Mouse (Mus musculus) thymus, adult 2 months (tissue): ENCODE data around the gene Dstn. TPM values are rescaled to one million over a fixed set of nuclear protein-coding genes. Genes with fewer than 3 reads are reported as not detected.

Experiments used
- DNase-seq: peaks from one replicate; pipeline ENCODE4 v3.0.0; 2021
- H3K27ac ChIP-seq: fragments of 200-500 bp; 2 replicates; pipeline ENCODE4 v1.5.1; 2012; ENCODE audit warnings: low read length, control low read depth; ENCODE audit not compliant: control insufficient read depth, insufficient read depth
- H3K27me3 ChIP-seq: fragments of 200-500 bp; 2 replicates; pipeline ENCODE4 v1.6.1; 2012; ENCODE audit warnings: mild to moderate bottlenecking, low read length, moderate library complexity, mixed read lengths; ENCODE audit not compliant: control insufficient read depth, insufficient read depth
- H3K36me3 ChIP-seq: fragments of 200-500 bp; 2 replicates; pipeline ENCODE4 v1.6.1; 2012; ENCODE audit warnings: mild to moderate bottlenecking, low read length, moderate library complexity; ENCODE audit not compliant: control insufficient read depth, insufficient read depth
- H3K4me1 ChIP-seq: fragments of 200-500 bp; replicated peaks from 2 replicates; pipeline ENCODE4 v1.6.1; 2012; ENCODE audit warnings: low read length; ENCODE audit not compliant: control insufficient read depth, insufficient read depth
- H3K4me3 ChIP-seq: fragments of 200-500 bp; 2 replicates; pipeline ENCODE4 v1.5.1; 2012; ENCODE audit warnings: mild to moderate bottlenecking, low read length, control low read depth, moderate library complexity; ENCODE audit not compliant: control insufficient read depth, insufficient read depth
- CTCF ChIP-seq: fragments of 200-500 bp; IDR thresholded peaks from 2 replicates; pipeline ENCODE4 v1.5.1; 2012; ENCODE audit warnings: mild to moderate bottlenecking, control low read depth, low read length, moderate library complexity, borderline replicate concordance; ENCODE audit not compliant: control insufficient read depth, poor library complexity, insufficient read depth; ENCODE audit errors: extremely low read depth
- POLR2A ChIP-seq: fragments of 200-500 bp; IDR thresholded peaks from 2 replicates; pipeline ENCODE4 v1.6.1; 2012; ENCODE audit warnings: mild to moderate bottlenecking, low read length, control low read depth, moderate library complexity; ENCODE audit not compliant: control insufficient read depth, poor library complexity, insufficient read depth; ENCODE audit errors: extremely low read depth
- WGBS: fragments of 180-500 bp; shearing (Covaris S2); methylation state at CpG from one replicate; pipeline ENCODE4 v1.1.7; 2018; 5-methylcytosine and 5-hydroxymethylcytosine counted together
- polyA plus RNA-seq: library from polyadenylated mRNA; depleted of rRNA; stranded (reverse); fragments of >200 nt; gene quantifications from 2 replicates; pipeline ENCODE4 v1.2.3, GENCODE M21; 2012

Dstn gene
- polyA plus RNA-seq, 1 experiment: 15.6 TPM

DNA sequence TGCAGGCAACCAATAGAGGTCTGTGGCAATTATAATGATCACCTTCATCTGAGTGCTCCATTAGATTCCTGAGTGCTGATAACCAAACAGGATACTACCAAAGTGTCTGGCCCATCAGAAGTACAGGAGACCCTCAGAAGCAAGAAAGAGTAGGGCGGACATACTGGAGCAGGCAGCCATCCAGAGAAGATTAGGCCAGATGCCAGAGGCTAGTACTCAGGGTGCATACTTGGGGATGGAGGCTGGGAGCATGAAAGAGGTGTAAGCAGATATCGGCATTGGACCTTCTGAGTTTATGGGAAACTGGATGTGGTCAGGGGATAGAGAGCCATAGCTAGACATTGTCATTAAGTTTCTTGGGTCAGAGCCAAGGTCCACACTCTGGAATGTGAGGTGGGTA, 55.7 kb downstream of the Dstn start:
- WGBS: 98% methylated on average over 2 of the region's 2 CpGs
- no peak overlapping the region for H3K27ac ChIP-seq
- DNase-seq: no peak
- no peak for TF ChIP-seq CTCF
- no peak for TF ChIP-seq POLR2A
- no peaks in the 10 kb centered on the region; the same call in 1 of the 2 replicates for H3K4me1 ChIP-seq
- no peaks in the 10 kb centered on the region for H3K27me3 ChIP-seq
- no peak overlapping the region for H3K4me3 ChIP-seq
- peaks cover 6% of the 10 kb centered on the region; the same call in 1 of the 2 replicates for H3K36me3 ChIP-seq

- no peak overlapping the region for H3K27ac ChIP-seq
- H3K27me3 ChIP-seq: no peaks in the 10 kb centered on the region
- no peaks in the 10 kb centered on the region; the same call in 1 of the 2 replicates for H3K4me1 ChIP-seq
- WGBS: 95% methylated on average over 2 of the region's 2 CpGs
- no peak overlapping the region for H3K4me3 ChIP-seq
- no peak for TF ChIP-seq POLR2A
- TF ChIP-seq CTCF: no peak
- DNase-seq: no peak
- H3K36me3 ChIP-seq: peaks cover 6% of the 10 kb centered on the region; the same call in 1 of the 2 replicates
Measured at GRCm38 (mm10) chr2:143971887-143972286, 56.8 kb downstream of the Dstn start.

DNA sequence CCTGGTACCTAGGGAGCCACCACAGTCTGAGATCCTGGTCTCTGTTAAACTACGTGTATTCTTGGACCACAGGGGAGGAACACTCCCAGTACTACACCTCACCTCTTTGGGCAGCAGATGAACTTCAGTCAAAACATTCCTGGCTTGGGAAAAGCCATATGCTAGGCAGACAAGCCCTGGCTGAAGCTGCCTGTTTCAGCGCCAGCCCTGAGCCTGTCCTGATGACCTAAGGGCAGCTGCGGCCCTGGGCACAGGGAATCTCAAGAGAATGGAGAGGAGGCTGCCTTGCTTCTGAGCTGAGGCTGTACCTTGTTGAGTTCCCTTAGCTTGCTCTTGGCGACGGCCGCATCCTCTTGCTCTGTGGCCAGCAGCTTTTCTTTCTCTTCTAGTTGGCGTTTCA, 58.0 kb downstream of the Dstn start:
- Histone ChIP-seq H3K36me3 (peaks cover 6% of the 10 kb centered on the region; the same call in 1 of the 2 replicates), H3K27me3 (no peaks in the 10 kb centered on the region), H3K4me3 (no peak overlapping the region), H3K4me1 (no peaks in the 10 kb centered on the region; the same call in 1 of the 2 replicates), H3K27ac (no peak overlapping the region)
- DNase-seq: no peak
- TF ChIP-seq CTCF (no peak), POLR2A (no peak)
- WGBS: 97% methylated on average over 7 of the region's 7 CpGs

GRCm38 (mm10) chr2:143975146-143975649, 60.1 kb downstream of the Dstn start:
- H3K36me3 ChIP-seq: peaks cover 6% of the 10 kb centered on the region; the same call in 1 of the 2 replicates
- H3K4me3 ChIP-seq: no peak overlapping the region
- no peaks in the 10 kb centered on the region for H3K4me1 ChIP-seq
- no peak for DNase-seq
- TF ChIP-seq POLR2A: no peak
- TF ChIP-seq CTCF: no peak
- no peak overlapping the region for H3K27ac ChIP-seq
- WGBS: 86% methylated on average over 5 of the region's 5 CpGs
- H3K27me3 ChIP-seq: no peaks in the 10 kb centered on the region

DNA sequence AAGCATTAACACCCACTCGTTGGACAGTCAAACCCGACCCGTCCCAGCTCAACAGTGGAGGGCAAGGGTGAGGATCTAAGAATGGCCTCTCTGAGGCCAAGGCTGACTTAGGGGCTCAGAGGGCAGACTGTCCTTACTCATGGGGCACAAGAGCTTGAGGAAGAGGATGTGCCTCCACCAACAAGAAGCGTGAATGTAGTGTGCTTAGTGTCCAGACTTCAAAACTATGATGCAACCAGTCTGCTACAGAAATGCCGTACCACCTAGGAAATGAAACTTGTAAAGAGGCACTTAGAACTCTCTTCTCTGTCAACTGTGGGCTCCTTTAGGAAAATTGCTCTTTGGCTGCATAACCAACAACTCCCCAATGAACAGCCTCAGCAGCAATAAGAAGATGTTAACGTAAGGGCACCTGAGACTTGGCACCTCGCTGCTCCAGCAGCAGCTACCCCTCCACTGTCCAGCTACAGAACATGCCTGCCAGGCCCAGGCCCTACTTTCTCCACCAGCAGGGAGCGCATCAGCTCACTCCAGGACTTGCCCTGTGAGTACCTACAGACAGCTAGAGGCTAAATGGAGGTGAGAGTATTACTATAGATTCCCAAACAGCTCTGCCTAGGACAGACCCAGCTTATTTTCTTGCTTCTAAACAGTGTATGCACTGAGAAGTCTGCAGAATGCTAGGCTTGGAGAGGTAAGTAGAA, 63.5 kb downstream of the Dstn start:
- Histone ChIP-seq H3K27ac (no peak overlapping the region), H3K4me1 (0 out of 2 replicates have a peak, but pooled peaks cover under 1% of the 10 kb centered on the region), H3K4me3 (no peak overlapping the region), H3K36me3 (no peaks in the 10 kb centered on the region), H3K27me3 (no peaks in the 10 kb centered on the region)
- 96% methylated on average over 8 of the region's 8 CpGs for WGBS
- no peak for DNase-seq
- no peak for TF ChIP-seq POLR2A
- TF ChIP-seq CTCF: no peak

- Histone ChIP-seq H3K4me3 (no peak overlapping the region), H3K27me3 (no peaks in the 10 kb centered on the region), H3K4me1 (0 out of 2 replicates have a peak, but pooled peaks cover 2% of the 10 kb centered on the region), H3K27ac (no peak overlapping the region), H3K36me3 (no peaks in the 10 kb centered on the region)
- TF ChIP-seq POLR2A: no peak
- TF ChIP-seq CTCF: peak; percentile 88
- 55% methylated on average over 6 of the region's 6 CpGs for WGBS
- DNase-seq: peak; percentile 76
Measured at GRCm38 (mm10) chr2:143980781-143981398, 65.8 kb downstream of the Dstn start.
